Mouse (Mus musculus) liver, embryonic 13.5 days (tissue): Measurements from ENCODE around the gene Tmem59. TPM values are rescaled to one million over a fixed set of nuclear protein-coding genes. Genes with fewer than 3 reads are reported as not detected.

Source experiments
- ATAC-seq: fragments of 200-750 bp; cut with Nextera tagmentation; 2 replicates; pipeline ENCODE4 v1.8.0; 2017; ENCODE audit warnings: low read depth, mild to moderate bottlenecking, moderate number of reproducible peaks, moderate library complexity
- DNase-seq: peaks from one replicate; pipeline ENCODE4 v3.0.0; 2022
- H3K27ac ChIP-seq: fragments of 300-500 bp; sonication (generic); 2 replicates; pipeline ENCODE4 v1.5.1; 2015; ENCODE audit warnings: moderate library complexity, mild to moderate bottlenecking, inconsistent platforms
- H3K27me3 ChIP-seq: fragments of 300-500 bp; sonication (generic); 2 replicates; pipeline ENCODE4 v1.6.1; 2015; ENCODE audit warnings: mild to moderate bottlenecking, inconsistent platforms
- H3K36me3 ChIP-seq: fragments of 300-500 bp; sonication (generic); 2 replicates; pipeline ENCODE4 v1.6.1; 2015; ENCODE audit warnings: mild to moderate bottlenecking, inconsistent platforms
- H3K4me1 ChIP-seq: fragments of 300-500 bp; sonication (generic); replicated peaks from 2 replicates; pipeline ENCODE4 v1.6.1; 2015; ENCODE audit warnings: inconsistent platforms
- H3K4me2 ChIP-seq: fragments of 300-500 bp; sonication (generic); 2 replicates; pipeline ENCODE4 v1.6.1; 2015; ENCODE audit warnings: inconsistent platforms, mild to moderate bottlenecking, moderate library complexity
- H3K4me3 ChIP-seq: fragments of 300-500 bp; sonication (generic); replicated peaks from 2 replicates; pipeline ENCODE4 v1.5.1; 2015; ENCODE audit warnings: mild to moderate bottlenecking, inconsistent platforms
- H3K9ac ChIP-seq: fragments of 300-500 bp; sonication (generic); 2 replicates; pipeline ENCODE4 v1.6.1; 2015; ENCODE audit warnings: mild to moderate bottlenecking, inconsistent platforms
- H3K9me3 ChIP-seq: fragments of 300-500 bp; sonication (generic); replicated peaks from 2 replicates; pipeline ENCODE4 v1.6.1; 2016; ENCODE audit warnings: inconsistent platforms
- WGBS: fragments of 180-500 bp; shearing (Covaris S2); methylation state at CpG from one replicate; pipeline ENCODE4 v1.1.7; 2015; ENCODE audit not compliant: insufficient replicate concordance; 5-methylcytosine and 5-hydroxymethylcytosine counted together
- polyA plus RNA-seq: library from polyadenylated mRNA; unstranded; fragments of >200 nt; fragmentation: Nextera tagmentation; extraction: Ambion mirVana; gene quantifications from 2 replicates; pipeline ENCODE4 v1.2.1, GENCODE M21; 2015

Tmem59 gene
- polyA plus RNA-seq, 1 experiment from 2014 or later: 150 TPM

- Histone ChIP-seq H3K4me2 (no peak overlapping the region), H3K27ac (0 out of 2 replicates have a peak overlapping the region, but pooled peaks have one; percentile 9), H3K9me3 (no peaks in the 10 kb centered on the region), H3K9ac (no peak overlapping the region), H3K36me3 (peaks cover 33% of the 10 kb centered on the region), H3K27me3 (no peaks in the 10 kb centered on the region), H3K4me1 (peaks cover 4% of the 10 kb centered on the region; the same call in 1 of the 2 replicates), H3K4me3 (no peak overlapping the region)
- peak; percentile 50 for ATAC-seq
- DNase-seq: no peak
- WGBS: 76% methylated on average over 4 of the region's 4 CpGs
Measured at GRCm38 (mm10) chr4:107156983-107157401, 21.2 kb upstream of the Tmem59 start.

DNA sequence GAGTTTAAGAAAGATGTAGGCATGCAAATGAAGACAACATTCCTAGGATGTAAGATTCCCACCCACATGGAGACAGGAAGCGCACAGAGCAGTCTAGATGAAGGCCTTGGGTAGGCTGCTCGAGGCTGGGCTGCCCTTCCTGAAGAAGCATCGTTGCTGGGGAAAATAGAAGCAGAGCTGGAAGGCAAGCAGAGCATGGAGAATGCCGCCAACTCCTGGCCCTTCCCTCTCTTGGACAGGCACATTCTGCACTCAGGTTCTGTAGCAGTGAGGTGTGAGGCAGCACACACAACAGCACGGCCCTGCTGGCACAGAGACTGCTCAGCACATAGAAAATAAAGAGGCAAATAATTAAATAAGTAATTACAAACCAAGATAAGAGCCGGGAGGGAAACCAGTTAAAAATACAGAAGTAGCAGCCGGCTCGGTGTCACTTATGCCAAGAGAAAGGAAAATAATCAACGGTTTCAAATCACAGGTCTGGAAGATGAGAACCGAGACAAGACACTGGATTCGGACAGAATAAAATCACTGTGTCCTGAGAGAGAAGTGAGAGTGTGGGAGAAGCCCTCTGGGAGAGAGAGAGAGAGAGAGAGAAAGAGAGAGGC, 18.9 kb upstream of the Tmem59 start:
- DNase-seq (no peak), ATAC-seq (no peak)
- H3K4me1 ChIP-seq: peaks cover 4% of the 10 kb centered on the region; the same call in 1 of the 2 replicates
- no peak overlapping the region for H3K9ac ChIP-seq
- peaks cover 33% of the 10 kb centered on the region for H3K36me3 ChIP-seq
- no peaks in the 10 kb centered on the region for H3K9me3 ChIP-seq
- H3K27ac ChIP-seq: no peak overlapping the region
- no peaks in the 10 kb centered on the region for H3K27me3 ChIP-seq
- H3K4me2 ChIP-seq: no peak overlapping the region
- no peak overlapping the region for H3K4me3 ChIP-seq
- WGBS: 80% methylated on average over 11 of the region's 11 CpGs

GRCm38 (mm10) chr4:107160181-107160580, 18.0 kb upstream of the Tmem59 start:
- H3K36me3 ChIP-seq: peaks cover 38% of the 10 kb centered on the region
- no peak overlapping the region for H3K4me2 ChIP-seq
- DNase-seq (no peak), ATAC-seq (no peak)
- no peak overlapping the region for H3K9ac ChIP-seq
- no peaks in the 10 kb centered on the region for H3K27me3 ChIP-seq
- H3K9me3 ChIP-seq: no peaks in the 10 kb centered on the region
- H3K4me1 ChIP-seq: peaks cover 4% of the 10 kb centered on the region; the same call in 1 of the 2 replicates
- 84% methylated on average over 8 of the region's 8 CpGs for WGBS
- H3K4me3 ChIP-seq: no peak overlapping the region
- no peak overlapping the region for H3K27ac ChIP-seq

DNA sequence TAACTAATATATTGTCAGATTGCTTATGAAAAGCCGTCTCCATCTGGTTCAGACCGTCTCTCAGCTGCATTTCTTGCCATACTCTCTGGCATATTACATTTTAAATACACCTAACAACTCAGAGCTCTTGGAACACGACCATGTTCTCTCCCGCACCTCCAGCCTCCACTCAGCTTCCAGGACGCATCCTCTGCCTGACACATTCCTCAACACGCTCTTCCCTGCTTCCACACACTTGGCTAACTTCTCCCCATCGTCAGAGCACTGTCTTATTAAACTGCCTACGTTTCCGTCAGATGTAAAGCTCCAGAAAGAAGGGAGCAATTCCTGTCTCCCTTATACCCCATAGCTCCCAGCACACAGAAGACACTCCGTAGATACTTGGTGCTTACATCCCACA, 14.9 kb upstream of the Tmem59 start:
- DNase-seq (no peak), ATAC-seq (no peak)
- WGBS: 83% methylated on average over 10 of the region's 10 CpGs
- Histone ChIP-seq H3K27me3 (no peaks in the 10 kb centered on the region), H3K4me3 (no peak overlapping the region), H3K4me2 (no peak overlapping the region), H3K9ac (no peak overlapping the region), H3K36me3 (peaks cover 39% of the 10 kb centered on the region), H3K4me1 (no peaks in the 10 kb centered on the region), H3K27ac (no peak overlapping the region), H3K9me3 (no peaks in the 10 kb centered on the region)

DNA sequence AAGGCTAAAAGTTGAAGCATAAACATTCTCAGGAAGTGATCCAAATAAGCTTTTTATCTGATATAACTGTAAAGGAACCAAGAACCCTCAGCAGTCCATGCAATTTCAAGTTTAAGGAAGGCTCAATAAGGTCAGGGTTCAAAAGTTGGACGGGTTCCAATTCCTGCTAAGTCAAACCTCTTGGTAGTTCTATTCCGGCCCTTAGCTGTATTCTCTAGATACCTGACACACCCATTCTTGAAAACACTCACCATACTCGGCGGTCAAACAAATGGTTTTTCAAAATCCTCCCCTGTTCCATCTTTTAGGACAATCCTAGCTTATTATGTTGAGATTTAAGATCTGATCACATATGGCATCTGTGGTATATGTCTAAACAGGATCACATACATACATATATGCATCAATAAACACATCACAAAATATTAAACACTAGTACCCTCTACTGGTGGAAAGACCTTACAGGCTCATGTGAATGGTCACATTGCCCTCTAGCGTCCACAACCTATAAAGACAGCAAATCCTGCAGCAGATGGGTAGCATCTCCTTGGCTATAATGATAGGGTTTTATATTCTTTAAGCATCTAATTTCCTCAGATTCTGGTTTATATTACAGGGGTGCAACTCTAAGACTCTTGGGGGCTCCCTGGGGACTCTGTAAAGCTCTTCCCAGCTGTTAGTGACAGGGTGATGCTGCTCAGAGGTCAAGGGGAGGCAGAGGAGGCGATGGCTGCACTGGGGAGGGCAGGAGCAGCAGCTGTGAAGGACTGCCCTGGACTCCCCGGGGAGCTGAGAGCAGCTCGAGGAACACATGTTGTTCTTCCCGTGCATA, 14.2 kb upstream of the Tmem59 start:
- peaks cover 38% of the 10 kb centered on the region for H3K36me3 ChIP-seq
- DNase-seq (peak; percentile 58), ATAC-seq (peak; percentile 48; the same call in 1 of the 2 replicates)
- no peak overlapping the region for H3K27ac ChIP-seq
- H3K9me3 ChIP-seq: no peaks in the 10 kb centered on the region
- no peak overlapping the region for H3K4me2 ChIP-seq
- H3K4me1 ChIP-seq: no peaks in the 10 kb centered on the region
- H3K9ac ChIP-seq: no peak overlapping the region
- H3K27me3 ChIP-seq: no peaks in the 10 kb centered on the region
- 43% methylated on average over 9 of the region's 9 CpGs for WGBS
- no peak overlapping the region for H3K4me3 ChIP-seq

DNA sequence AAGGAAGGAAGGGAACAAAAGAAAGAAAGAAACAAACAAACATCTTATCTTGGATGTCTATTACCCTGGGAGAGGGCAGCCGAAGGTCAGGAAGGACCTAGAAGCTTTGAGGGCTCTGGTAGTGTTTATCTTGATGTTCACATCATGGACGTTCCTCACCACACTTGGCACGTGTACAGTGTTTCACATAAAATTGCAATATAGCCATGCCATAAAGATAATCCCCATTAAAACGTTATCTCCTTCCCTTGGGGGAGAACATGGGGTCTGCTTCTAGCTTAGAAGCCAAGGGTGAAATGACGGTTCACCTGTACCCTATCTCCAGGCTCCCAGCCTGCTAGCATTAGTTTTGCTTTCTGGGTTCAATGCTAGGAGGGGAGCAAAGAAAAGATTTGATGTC, 11.5 kb upstream of the Tmem59 start:
- WGBS: 67% methylated on average over 5 of the region's 5 CpGs
- H3K9me3 ChIP-seq: no peaks in the 10 kb centered on the region
- H3K4me1 ChIP-seq: peaks cover under 1% of the 10 kb centered on the region; the same call in 1 of the 2 replicates
- ATAC-seq: no peak
- no peak overlapping the region for H3K27ac ChIP-seq
- H3K27me3 ChIP-seq: no peaks in the 10 kb centered on the region
- no peak for DNase-seq
- no peak overlapping the region for H3K4me3 ChIP-seq
- H3K36me3 ChIP-seq: peaks cover 24% of the 10 kb centered on the region
- no peak overlapping the region for H3K9ac ChIP-seq
- no peak overlapping the region for H3K4me2 ChIP-seq

GRCm38 (mm10) chr4:107167798-107168197, 10.4 kb upstream of the Tmem59 start:
- DNase-seq (no peak), ATAC-seq (no peak)
- Histone ChIP-seq H3K4me1 (peaks cover 7% of the 10 kb centered on the region; the same call in 1 of the 2 replicates), H3K9ac (no peak overlapping the region), H3K27me3 (no peaks in the 10 kb centered on the region), H3K27ac (no peak overlapping the region), H3K9me3 (no peaks in the 10 kb centered on the region), H3K36me3 (peaks cover 31% of the 10 kb centered on the region), H3K4me3 (no peak overlapping the region), H3K4me2 (no peak overlapping the region)
- WGBS: 71% methylated on average over 5 of the region's 5 CpGs

DNA sequence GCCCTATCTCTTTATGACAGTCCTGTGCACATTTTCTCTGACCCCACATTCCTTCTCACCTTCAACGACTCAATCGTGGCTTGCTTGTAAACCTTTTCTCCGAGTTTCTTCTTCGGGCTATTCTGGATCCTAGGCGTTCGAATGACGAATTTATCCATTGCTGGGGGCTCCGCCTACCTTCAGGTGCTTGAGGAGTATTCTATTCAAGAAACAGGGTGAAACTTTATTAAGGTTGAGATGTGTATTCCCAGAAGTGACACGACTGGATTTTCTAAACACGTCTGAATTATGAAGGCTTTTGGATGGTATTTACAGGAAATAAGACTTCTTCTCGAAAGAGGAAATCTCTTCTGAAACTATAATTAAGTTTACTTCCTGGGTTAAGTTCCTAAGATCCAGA, 693 bp upstream of the Tmem59 start:
- H3K4me3 ChIP-seq: peak overlapping the region; percentile 94
- peak overlapping the region; percentile 92 for H3K27ac ChIP-seq
- no peak for ATAC-seq
- H3K36me3 ChIP-seq: peaks cover 22% of the 10 kb centered on the region
- no peak for DNase-seq
- peaks cover 44% of the 10 kb centered on the region for H3K4me1 ChIP-seq
- peak overlapping the region; percentile 72 for H3K4me2 ChIP-seq
- no peaks in the 10 kb centered on the region for H3K27me3 ChIP-seq
- no peaks in the 10 kb centered on the region for H3K9me3 ChIP-seq
- H3K9ac ChIP-seq: peak overlapping the region; percentile 96
- WGBS: 26% methylated on average over 11 of the region's 11 CpGs

DNA sequence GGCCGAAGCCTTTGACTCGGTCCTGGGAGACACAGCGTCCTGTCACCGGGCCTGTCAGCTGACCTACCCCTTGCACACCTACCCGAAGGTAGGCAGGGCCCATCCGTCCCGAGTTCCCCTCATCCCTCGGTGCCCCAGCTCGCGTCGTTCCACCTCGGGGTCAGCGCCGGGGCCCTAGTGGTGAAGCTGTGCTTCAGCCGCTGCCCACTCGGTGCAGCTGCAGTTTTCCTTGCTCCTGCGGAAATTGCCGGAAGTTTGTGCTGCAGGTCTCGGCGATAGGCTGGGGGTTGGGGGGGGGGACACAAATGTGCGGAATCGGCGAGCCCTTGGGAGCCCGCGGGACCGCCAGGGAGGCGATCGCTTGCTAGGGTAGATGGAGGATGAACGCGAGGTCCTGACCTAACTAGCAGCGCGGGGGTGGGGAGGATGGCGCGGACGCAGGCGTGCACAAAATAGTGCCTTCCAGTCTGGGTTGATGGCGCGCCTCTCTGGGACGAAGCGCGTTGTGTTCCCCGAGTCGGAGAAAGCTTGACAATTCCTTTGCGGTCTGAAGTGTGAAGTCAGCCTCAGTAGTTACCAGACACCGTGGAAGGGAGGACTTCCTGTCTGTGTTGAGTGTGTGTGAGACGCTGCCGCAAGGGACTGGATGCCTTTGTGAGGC, 761 bp downstream of the Tmem59 start, which contains the start of gene Tceanc2:
Gene Tceanc2, minus strand, starts transcription at position 287 of the 661 bp plus-strand sequence.
- H3K27ac ChIP-seq: peak within 1 kb of the TSS; percentile 92
- DNase-seq: peak; percentile 50
- H3K4me2 ChIP-seq: peak within 1 kb of the TSS; percentile 72
- under 1% methylated on average over 47 of the region's 47 CpGs for WGBS
- peak within 1 kb of the TSS; percentile 94 for H3K4me3 ChIP-seq
- no peaks in the 10 kb centered on the region for H3K9me3 ChIP-seq
- H3K9ac ChIP-seq: peak within 1 kb of the TSS; percentile 96
- peaks cover 12% of the 10 kb centered on the region; the same call in 1 of the 2 replicates for H3K36me3 ChIP-seq
- no peaks in the 10 kb centered on the region for H3K27me3 ChIP-seq
- ATAC-seq: peak; percentile 24
- peaks cover 54% of the 10 kb centered on the region for H3K4me1 ChIP-seq

- peak overlapping the region; percentile 96 for H3K9ac ChIP-seq
- H3K4me1 ChIP-seq: peaks cover 56% of the 10 kb centered on the region
- DNase-seq (no peak), ATAC-seq (no peak)
- no peaks in the 10 kb centered on the region for H3K27me3 ChIP-seq
- peaks cover 9% of the 10 kb centered on the region; the same call in 1 of the 2 replicates for H3K36me3 ChIP-seq
- no peaks in the 10 kb centered on the region for H3K9me3 ChIP-seq
- peak overlapping the region; percentile 94 for H3K4me3 ChIP-seq
- H3K4me2 ChIP-seq: peak overlapping the region; percentile 72
- 1% methylated on average over 8 of the region's 8 CpGs for WGBS
- H3K27ac ChIP-seq: peak overlapping the region; percentile 92
Measured at GRCm38 (mm10) chr4:107179561-107179960, 1.4 kb downstream of the Tmem59 start.

DNA sequence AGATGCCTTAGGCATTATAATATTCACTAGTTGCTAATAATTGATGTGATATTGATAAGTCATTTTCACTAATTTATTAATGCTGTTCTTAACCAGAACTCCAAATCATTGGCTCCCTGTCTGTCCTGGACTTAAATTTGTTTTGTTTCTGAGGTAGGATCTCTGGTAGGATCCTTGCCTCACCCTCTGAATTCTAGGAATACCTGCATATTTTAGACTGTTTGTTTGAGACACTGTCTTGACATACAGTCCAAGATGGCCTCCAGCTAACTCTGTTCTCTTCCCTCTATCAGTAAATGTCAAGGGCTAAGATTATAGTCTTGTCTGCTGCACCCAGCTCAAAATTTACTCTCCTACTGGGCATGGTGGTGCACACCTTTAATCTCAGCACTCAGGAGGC, 2.5 kb downstream of the Tmem59 start:
- 0 out of 2 replicates have a peak overlapping the region, but pooled peaks have one; percentile 92 for H3K27ac ChIP-seq
- H3K4me2 ChIP-seq: peak overlapping the region; percentile 72
- ATAC-seq: no peak
- no peaks in the 10 kb centered on the region for H3K27me3 ChIP-seq
- H3K9me3 ChIP-seq: no peaks in the 10 kb centered on the region
- peaks cover 56% of the 10 kb centered on the region for H3K4me1 ChIP-seq
- DNase-seq: no peak
- peak overlapping the region; percentile 1; the same call in 1 of the 2 replicates for H3K4me3 ChIP-seq
- 0 out of 2 replicates have a peak overlapping the region, but pooled peaks have one; percentile 3 for H3K9ac ChIP-seq
- 0 out of 2 replicates have a peak, but pooled peaks cover 2% of the 10 kb centered on the region for H3K36me3 ChIP-seq
